Mouse (Mus musculus): Measurements from ENCODE around the gene Zfp804b.

GRCm38 (mm10) chr5:6934837-6935236 lies 409.7 kb downstream of the Zfp804b start:
- TF ChIP-seq CTCF (IDR thresholded peaks at IDR 0.05; ENCODE audit: extremely low read depth, insufficient read depth, low read length) (no peak), POLR2A (IDR thresholded peaks at IDR 0.05; ENCODE audit: extremely low read depth, insufficient read depth, low read length) (no peak)
